Mouse (Mus musculus) embryonic facial prominence, embryonic 14.5 days (tissue): ENCODE data around the gene Gm13290. TPM values are rescaled to one million over a fixed set of nuclear protein-coding genes. Genes with fewer than 3 reads are reported as not detected.
A peak's percentile ranks its signal among the peaks of the same experiment; 100 is the strongest.
"Not testable (repeated sequence)": the region's sequence is repeated elsewhere in the genome, so short reads cannot be mapped to it uniquely, and the experiment has no call there.

Experiments used
- ATAC-seq: fragments of 200-750 bp; cut with Nextera tagmentation; 2 replicates; pipeline ENCODE4 v1.8.0; 2017; ENCODE audit warnings: low read depth, moderate number of reproducible peaks, moderate TSS enrichment
- DNase-seq: peaks from one replicate; pipeline ENCODE4 v3.0.0-alpha.2; 2015; ENCODE audit warnings: low spot score
- H3K27ac ChIP-seq: fragments of 300-500 bp; sonication (generic); replicated peaks from 2 replicates; pipeline ENCODE4 v1.5.1; 2014; ENCODE audit warnings: low read depth, mild to moderate bottlenecking, low read length, moderate library complexity
- H3K27me3 ChIP-seq: fragments of 300-500 bp; sonication (generic); replicated peaks from 2 replicates; pipeline ENCODE4 v1.6.1; 2014; ENCODE audit warnings: low read length; ENCODE audit not compliant: control insufficient read depth, insufficient read depth
- H3K36me3 ChIP-seq: fragments of 300-500 bp; sonication (generic); 2 replicates; pipeline ENCODE4 v1.6.1; 2014; ENCODE audit warnings: low read length, mixed read lengths; ENCODE audit not compliant: control insufficient read depth, insufficient read depth
- H3K4me1 ChIP-seq: fragments of 300-500 bp; sonication (generic); 2 replicates; pipeline ENCODE4 v1.6.1; 2014; ENCODE audit warnings: antibody characterized with exemption, low read length; ENCODE audit not compliant: control insufficient read depth, insufficient read depth
- H3K4me2 ChIP-seq: fragments of 300-500 bp; sonication (generic); 2 replicates; pipeline ENCODE4 v1.6.1; 2014; ENCODE audit warnings: low read depth, mild to moderate bottlenecking, low read length, moderate library complexity, mixed read lengths
- H3K4me3 ChIP-seq: fragments of 300-500 bp; sonication (generic); 2 replicates; pipeline ENCODE4 v1.5.1; 2014; ENCODE audit warnings: low read depth, mild to moderate bottlenecking, low read length
- H3K9ac ChIP-seq: fragments of 300-500 bp; sonication (generic); 2 replicates; pipeline ENCODE4 v1.6.1; 2014; ENCODE audit warnings: low read depth, mild to moderate bottlenecking, low read length, moderate library complexity, mixed read lengths
- H3K9me3 ChIP-seq: fragments of 300-500 bp; sonication (generic); 2 replicates; pipeline ENCODE4 v1.6.1; 2016; ENCODE audit warnings: low read length; ENCODE audit not compliant: control insufficient read depth
- WGBS: fragments of 180-500 bp; shearing (Covaris S2); extraction: QIAGEN DNeasy Blood & Tissue Kit; methylation state at CpG from one replicate; pipeline ENCODE4 v1.1.7; 2014; 5-methylcytosine and 5-hydroxymethylcytosine counted together
- polyA plus RNA-seq: library from polyadenylated mRNA; unstranded; fragments of >200 nt; fragmentation: Nextera tagmentation; extraction: Ambion mirVana; gene quantifications from 2 replicates; pipeline ENCODE4 v1.2.1, GENCODE M21; 2014

Gene Gm13290
- polyA plus RNA-seq, 1 experiment from 2014 or later = not detected

DNA sequence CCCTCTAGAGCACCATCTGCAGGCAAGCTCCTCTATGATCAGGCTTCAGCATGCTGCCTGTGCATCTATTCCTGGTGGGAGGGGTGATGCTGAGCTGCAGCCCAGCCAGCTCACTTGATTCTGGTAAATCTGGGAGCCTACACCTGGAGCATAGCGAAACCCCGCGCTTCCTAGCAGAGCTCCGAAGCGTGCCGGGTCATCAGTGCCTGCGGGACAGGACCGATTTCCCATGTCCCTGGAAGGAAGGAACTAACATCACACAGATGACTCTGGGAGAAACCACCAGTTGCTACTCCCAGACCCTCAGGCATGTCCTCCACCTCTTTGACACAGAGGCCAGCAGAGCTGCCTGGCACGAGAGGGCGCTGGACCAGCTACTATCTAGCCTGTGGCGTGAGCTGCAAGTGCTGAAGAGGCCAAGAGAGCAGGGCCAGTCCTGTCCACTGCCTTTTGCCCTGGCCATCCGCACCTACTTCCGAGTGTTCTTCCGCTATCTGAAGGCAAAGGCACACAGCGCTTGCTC lies 18.8 kb upstream of the Gm13290 start, which contains the start of gene Gm13271:
Gm13271 (plus strand) TSS at position 51 of the 523 bp plus-strand sequence.
- H3K4me2 ChIP-seq, H3K27me3 ChIP-seq, H3K27ac ChIP-seq, H3K4me1 ChIP-seq, H3K9me3 ChIP-seq, H3K4me3 ChIP-seq, H3K9ac ChIP-seq, ATAC-seq, H3K36me3 ChIP-seq, DNase-seq: not testable (repeated sequence)
- 75% methylated on average over 12 of the region's 15 CpGs for WGBS

DNA sequence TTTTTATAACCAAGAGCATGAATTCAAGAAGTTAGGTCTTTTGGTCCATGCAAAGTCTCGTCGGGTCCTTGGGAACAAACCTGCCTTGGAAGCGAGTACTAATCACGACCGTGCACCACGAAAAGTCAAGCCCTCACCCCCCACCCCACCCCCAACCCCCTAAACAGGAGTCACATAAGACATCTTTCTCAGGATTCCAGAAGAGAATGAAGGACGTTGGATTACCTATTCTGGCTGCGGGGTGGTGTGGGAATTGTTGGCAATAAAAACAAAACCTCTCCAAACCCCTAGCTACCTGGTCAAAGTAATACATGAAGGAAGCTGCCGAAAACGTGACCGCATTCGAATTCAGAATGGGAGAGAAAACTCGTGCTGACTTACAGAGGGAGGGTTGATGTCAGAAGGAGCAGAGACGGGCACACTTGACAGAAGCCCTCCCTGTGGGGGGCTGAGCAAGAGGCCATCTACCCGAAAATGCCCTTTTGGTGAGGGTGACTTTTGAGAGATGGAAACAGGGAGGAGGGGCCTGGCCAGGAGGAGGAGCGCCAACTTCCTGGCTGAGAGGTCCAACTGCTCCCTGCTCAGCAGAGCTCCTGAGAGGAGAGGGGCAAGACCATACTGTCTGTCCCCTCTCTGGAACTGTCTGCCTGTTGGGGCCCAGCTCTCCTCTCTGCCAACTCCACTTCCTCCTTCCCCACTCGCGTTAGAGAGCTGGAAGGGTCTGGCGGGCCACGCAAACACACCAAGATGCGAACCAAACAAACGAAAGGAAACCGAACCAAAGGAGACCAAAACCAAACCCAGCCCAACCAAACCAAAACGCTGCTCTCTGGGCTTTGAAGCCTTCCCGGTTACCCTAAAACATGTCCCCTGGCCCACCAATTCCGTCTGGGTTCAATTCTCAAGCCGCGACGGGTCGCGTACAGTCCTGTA lies 16.8 kb upstream of the Gm13290 start:
- ATAC-seq, H3K36me3 ChIP-seq, H3K27me3 ChIP-seq, H3K9me3 ChIP-seq, H3K4me1 ChIP-seq: not testable (repeated sequence)
- Histone ChIP-seq H3K4me2 (peak overlapping the region; percentile 68), H3K4me3 (peak overlapping the region; percentile 49), H3K27ac (peak overlapping the region; percentile 93), H3K9ac (peak overlapping the region; percentile 75)
- DNase-seq = peak; percentile 14
- WGBS = 11% methylated on average over 28 of the region's 31 CpGs

DNA sequence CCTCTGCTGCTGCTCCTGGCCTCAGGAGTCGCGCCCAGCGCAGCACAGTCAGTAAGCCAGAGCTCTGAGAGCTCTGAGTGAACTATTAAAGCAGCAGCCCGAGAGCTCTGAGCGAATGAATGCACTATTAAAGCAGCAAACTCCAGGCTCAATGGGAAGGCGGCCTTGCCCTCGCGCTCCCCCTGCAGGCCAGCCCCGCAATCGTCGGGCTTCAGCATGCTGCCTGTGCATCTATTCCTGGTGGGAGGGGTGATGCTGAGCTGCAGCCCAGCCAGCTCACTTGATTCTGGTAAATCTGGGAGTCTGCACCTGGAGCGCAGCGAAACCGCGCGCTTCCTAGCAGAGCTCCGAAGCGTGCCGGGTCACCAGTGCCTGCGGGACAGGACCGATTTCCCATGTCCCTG lies 16.0 kb upstream of the Gm13290 start:
- ATAC-seq (peak; percentile 100), DNase-seq (peak; percentile 97)
- not testable (repeated sequence) for H3K36me3 ChIP-seq, H3K27me3 ChIP-seq, H3K4me1 ChIP-seq, H3K9me3 ChIP-seq
- WGBS = 0% methylated on average over 8 of the region's 21 CpGs
- peak overlapping the region; percentile 49 for H3K4me3 ChIP-seq
- peak overlapping the region; percentile 68 for H3K4me2 ChIP-seq
- peak overlapping the region; percentile 93 for H3K27ac ChIP-seq
- H3K9ac ChIP-seq = peak overlapping the region; percentile 75

DNA sequence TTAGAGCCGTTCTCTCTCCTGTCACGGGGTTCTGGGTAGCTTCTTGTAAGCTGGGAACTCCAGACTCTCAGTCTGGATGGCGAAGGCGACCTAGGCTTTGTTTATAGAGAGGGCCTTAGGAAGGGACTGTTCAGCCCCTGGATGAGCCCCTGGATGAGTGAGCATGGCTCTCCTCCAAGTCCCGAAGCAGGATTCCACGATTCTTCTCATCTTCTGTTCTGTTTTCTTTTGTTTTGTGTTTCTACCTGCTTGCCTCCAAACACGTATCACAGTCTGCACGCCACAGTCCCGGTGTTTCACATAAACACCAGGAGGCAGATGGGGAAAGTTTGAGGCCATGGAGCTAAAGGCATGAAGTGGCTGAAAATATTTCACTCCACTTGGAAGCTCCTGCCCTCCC lies 14.9 kb upstream of the Gm13290 start:
- H3K4me3 ChIP-seq, H3K4me2 ChIP-seq, ATAC-seq, DNase-seq, H3K27ac ChIP-seq, H3K4me1 ChIP-seq, H3K36me3 ChIP-seq, H3K27me3 ChIP-seq, H3K9ac ChIP-seq, H3K9me3 ChIP-seq: not testable (repeated sequence)
- WGBS = 89% methylated on average over 7 of the region's 9 CpGs

DNA sequence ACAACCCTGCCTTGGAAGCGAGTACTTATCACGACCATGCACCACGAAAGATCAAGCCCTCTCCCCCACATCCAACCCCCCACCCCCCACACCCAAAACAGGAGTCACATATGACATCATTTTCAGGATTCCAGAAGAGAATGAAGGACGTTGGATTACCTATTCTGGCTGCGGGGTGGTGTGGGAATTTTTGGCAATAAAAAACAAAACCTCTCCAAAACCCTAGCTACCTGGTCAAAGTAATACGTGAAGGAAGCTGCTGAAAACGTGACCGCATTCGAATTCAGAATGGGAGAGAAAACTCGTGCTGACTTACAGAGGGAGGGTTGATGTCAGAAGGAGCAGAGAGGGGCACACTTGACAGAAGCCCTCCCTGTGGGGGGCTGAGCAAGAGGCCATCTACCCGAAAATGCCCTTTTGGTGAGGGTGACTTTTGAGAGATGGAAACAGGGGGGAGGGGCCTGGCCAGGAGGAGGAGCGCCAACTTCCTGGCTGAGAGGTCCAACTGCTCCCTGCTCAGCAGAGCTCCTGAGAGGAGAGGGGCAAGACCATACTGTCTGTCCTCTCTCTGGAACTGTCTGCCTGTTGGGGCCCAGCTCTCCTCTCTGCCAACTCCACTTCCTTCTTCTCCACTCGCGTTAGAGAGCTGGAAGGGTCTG lies 13.9 kb upstream of the Gm13290 start, which contains the start of gene Gm13283:
Gm13283 (plus strand) TSS at position 510 of the 659 bp plus-strand sequence.
- Histone ChIP-seq H3K27ac (peak within 1 kb of the TSS; percentile 39; the same call in 1 of the 2 replicates), H3K9ac (peak within 1 kb of the TSS; percentile 53; the same call in 1 of the 2 replicates), H3K4me3 (peak within 1 kb of the TSS; percentile 34), H3K4me2 (peak within 1 kb of the TSS; percentile 51)
- ATAC-seq, H3K27me3 ChIP-seq, H3K36me3 ChIP-seq, H3K9me3 ChIP-seq, DNase-seq, H3K4me1 ChIP-seq: not testable (repeated sequence)
- 24% methylated on average over 8 of the region's 14 CpGs for WGBS

DNA sequence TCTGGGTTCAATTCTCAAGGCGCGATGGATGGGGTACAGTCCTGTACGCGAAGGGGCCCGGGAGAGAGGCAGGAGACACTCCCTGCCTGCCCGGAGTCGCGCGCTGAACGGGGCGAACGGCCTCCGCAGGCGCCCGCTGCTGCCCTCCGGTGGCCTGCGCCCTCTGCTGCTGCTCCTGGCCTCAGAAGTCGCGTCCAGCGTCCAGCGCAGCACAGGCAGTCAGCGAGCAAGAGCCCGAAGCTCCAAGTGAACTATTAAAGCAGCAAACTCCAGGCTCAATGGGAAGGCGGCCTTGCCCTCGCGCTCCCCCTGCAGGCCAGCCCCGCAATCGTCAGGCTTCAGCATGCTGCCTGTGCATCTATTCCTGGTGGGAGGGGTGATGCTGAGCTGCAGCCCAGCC lies 13.2 kb upstream of the Gm13290 start:
- WGBS = 0% methylated on average over 10 of the region's 28 CpGs
- Histone ChIP-seq H3K4me2 (peak overlapping the region; percentile 51), H3K27ac (peak overlapping the region; percentile 39; the same call in 1 of the 2 replicates), H3K4me3 (peak overlapping the region; percentile 34), H3K9ac (peak overlapping the region; percentile 53; the same call in 1 of the 2 replicates)
- ATAC-seq, H3K27me3 ChIP-seq, H3K4me1 ChIP-seq, H3K9me3 ChIP-seq, H3K36me3 ChIP-seq: not testable (repeated sequence)
- DNase-seq = peak; percentile 92

DNA sequence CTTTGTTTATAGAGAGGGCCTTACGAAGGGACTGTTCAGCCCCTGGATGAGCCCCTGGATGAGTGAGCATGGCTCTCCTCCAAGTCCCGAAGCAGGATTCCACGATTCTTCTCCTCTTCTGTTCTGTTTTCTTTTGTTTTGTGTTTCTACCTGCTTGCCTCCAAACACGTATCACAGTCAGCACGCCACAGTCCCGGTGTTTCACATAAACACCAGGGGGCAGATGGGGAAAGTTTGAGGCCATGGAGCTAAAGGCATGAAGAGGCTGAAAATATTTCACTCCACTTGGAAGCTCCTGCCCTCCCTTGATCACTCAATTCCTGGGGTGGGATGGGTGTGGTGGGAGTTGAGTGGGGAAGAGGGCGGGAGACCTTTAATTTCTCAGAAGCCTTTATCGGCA lies 11.9 kb upstream of the Gm13290 start:
- not testable (repeated sequence) for H3K36me3 ChIP-seq, H3K4me2 ChIP-seq, H3K9me3 ChIP-seq, H3K9ac ChIP-seq, DNase-seq, ATAC-seq, H3K27ac ChIP-seq, H3K27me3 ChIP-seq, H3K4me3 ChIP-seq, H3K4me1 ChIP-seq
- WGBS = 62% methylated on average over 6 of the region's 8 CpGs

DNA sequence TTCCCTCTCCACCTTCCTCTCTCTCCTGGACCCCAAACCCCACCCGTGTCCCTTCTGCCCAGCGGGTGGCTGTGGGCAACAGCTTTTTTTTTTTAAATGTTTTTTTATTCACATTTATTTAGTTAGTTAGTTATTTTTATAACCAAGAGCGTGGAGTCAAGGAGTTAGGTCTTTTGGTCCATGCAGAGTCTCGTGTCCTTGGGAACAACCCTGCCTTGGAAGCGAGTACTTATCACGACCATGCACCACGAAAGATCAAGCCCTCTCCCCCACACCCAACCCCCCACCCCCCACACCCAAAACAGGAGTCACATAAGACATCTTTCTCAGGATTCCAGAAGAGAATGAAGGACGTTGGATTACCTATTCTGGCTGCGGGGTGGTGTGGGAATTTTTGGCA lies 11.3 kb upstream of the Gm13290 start:
- H3K4me3 ChIP-seq, DNase-seq, H3K27me3 ChIP-seq, H3K36me3 ChIP-seq, H3K9ac ChIP-seq, H3K27ac ChIP-seq, ATAC-seq, H3K4me2 ChIP-seq, H3K4me1 ChIP-seq, H3K9me3 ChIP-seq: not testable (repeated sequence)
- 58% methylated on average over 9 of the region's 9 CpGs for WGBS
